Mouse (Mus musculus) cerebellum, postnatal 14 days (tissue): ENCODE data around the gene Zcchc7.

ENCODE experiments used
- DNase-seq, 2 experiments: peaks; one replicate each; pipeline ENCODE4 v3.0.0; 2021; ENCODE audit warnings: mixed read lengths in 2 of 2

Zcchc7 gene

GRCm38 (mm10) chr4:44774890-44775289, 19.2 kb downstream of the Zcchc7 start:
- no peak for DNase-seq

- DNase-seq, result peak in 1 of 2 experiments; percentile 39
These were observed 21.0 kb downstream of the Zcchc7 start for GRCm38 (mm10) chr4:44776651-44777050.

- DNase-seq, result no peak
These were observed 21.4 kb downstream of the Zcchc7 start for GRCm38 (mm10) chr4:44777101-44777500.

- no peak for DNase-seq
These were observed 22.0 kb downstream of the Zcchc7 start for GRCm38 (mm10) chr4:44777711-44778110.

GRCm38 (mm10) chr4:44778316-44778715, 22.6 kb downstream of the Zcchc7 start:
- DNase-seq, result no peak

GRCm38 (mm10) chr4:44780462-44781157, 24.9 kb downstream of the Zcchc7 start:
- DNase-seq, result no peak

GRCm38 (mm10) chr4:44781494-44781893, 25.8 kb downstream of the Zcchc7 start:
- DNase-seq, result no peak

GRCm38 (mm10) chr4:44783566-44784292, 28.1 kb downstream of the Zcchc7 start:
- DNase-seq, result no peak

- DNase-seq, result no peak
These were observed 57.2 kb downstream of the Zcchc7 start for GRCm38 (mm10) chr4:44812855-44813254.

GRCm38 (mm10) chr4:44813770-44814169, 58.1 kb downstream of the Zcchc7 start:
- DNase-seq, result no peak

- DNase-seq, result no peak
These were observed 60.9 kb downstream of the Zcchc7 start for GRCm38 (mm10) chr4:44816584-44816983.

GRCm38 (mm10) chr4:44830609-44831008, 74.9 kb downstream of the Zcchc7 start:
- DNase-seq, result no peak

- DNase-seq, result no peak
These were observed 96.2 kb downstream of the Zcchc7 start for GRCm38 (mm10) chr4:44851835-44852251.

- DNase-seq, result no peak
These were observed 115.9 kb downstream of the Zcchc7 start for GRCm38 (mm10) chr4:44871591-44871990.

GRCm38 (mm10) chr4:44872048-44872447, 116.4 kb downstream of the Zcchc7 start:
- no peak for DNase-seq

GRCm38 (mm10) chr4:44880065-44880623, 124.5 kb downstream of the Zcchc7 start:
- no peak for DNase-seq

GRCm38 (mm10) chr4:44886143-44886542, 130.5 kb downstream of the Zcchc7 start:
- no peak for DNase-seq

GRCm38 (mm10) chr4:44891344-44891743, 135.7 kb downstream of the Zcchc7 start:
- DNase-seq, result no peak

- peak; percentile 39 to 52 for DNase-seq
These were observed 150.1 kb downstream of the Zcchc7 start for GRCm38 (mm10) chr4:44905651-44906271.

GRCm38 (mm10) chr4:44906399-44906798, 150.7 kb downstream of the Zcchc7 start:
- DNase-seq, result no peak

GRCm38 (mm10) chr4:44910065-44910464, 154.4 kb downstream of the Zcchc7 start:
- peak; percentile 32 to 35 for DNase-seq

GRCm38 (mm10) chr4:44910857-44911256, 155.2 kb downstream of the Zcchc7 start:
- no peak for DNase-seq

- DNase-seq, result no peak
These were observed 161.7 kb downstream of the Zcchc7 start for GRCm38 (mm10) chr4:44917312-44917848.
